Comparison of ENCODE assay signal across 19 mouse cellular contexts in genomic region chr11:38201136-38201741, GRCm38 (mm10).
DNase-seq lines count a peak whose midpoint lies in the region; ATAC-seq and TF ChIP-seq lines count a peak whose summit lies in the region.
"Had no signal": no experiment of that assay in that cellular context is flagged by ENCODE, and none has a peak within 500 bp of the region (broad histone marks: within the 10 kb centered on the region; RNA-seq: fewer than 3 reads in every experiment).

No protein-coding gene starts in this region.

- no peak overlapping the region for H3K9ac ChIP-seq in heart, adult 2 months (ENCODE audit: low read depth, low read length)
- no peak overlapping the region for H3K9ac ChIP-seq in intestine, embryonic 16.5 days (ENCODE audit: low read depth, low read length)
- H3K9ac ChIP-seq: embryonic facial prominence, embryonic 13.5 days; liver, embryonic 13.5 days; midbrain, embryonic 15.5 days had no signal

- ATAC-seq in intestine, embryonic 16.5 days: peak; percentile 40
- ATAC-seq: activated CD4-positive, CD25-positive, alpha-beta regulatory T cell, adult 4 months; midbrain, embryonic 15.5 days; Patski had no signal

- H3K27me3 ChIP-seq in heart, adult 2 months (ENCODE audit: control insufficient read depth, insufficient read depth, low read length): no peaks in the 10 kb centered on the region
- no peaks in the 10 kb centered on the region for H3K27me3 ChIP-seq in intestine, embryonic 16.5 days (replicated peaks; ENCODE audit: control insufficient read depth, insufficient read depth, low read length)
- H3K27me3 ChIP-seq: embryonic facial prominence, embryonic 13.5 days; liver, embryonic 13.5 days; midbrain, embryonic 15.5 days; Patski had no signal

- WGBS in heart, adult 2 months: 30% methylated on average over 3 of the region's 3 CpGs
- 63% methylated on average over 3 of the region's 3 CpGs for WGBS in intestine, embryonic 16.5 days

- no peak overlapping the region for H3K4me3 ChIP-seq in heart, adult 2 months
- H3K4me3 ChIP-seq in left cerebral cortex, adult 2 months: no peak overlapping the region
- H3K4me3 ChIP-seq in intestine, embryonic 16.5 days (ENCODE audit: low read length): no peak overlapping the region
- H3K4me3 ChIP-seq: embryonic facial prominence, embryonic 13.5 days; liver, embryonic 13.5 days; midbrain, embryonic 15.5 days had no signal

- peak; percentile 10 for DNase-seq in heart, postnatal 4 days
- no peak for DNase-seq in heart, adult 2 months
- DNase-seq in left cerebral cortex, postnatal 4 days: peak; percentile 2
- no peak for DNase-seq in left cerebral cortex, adult 2 months (ENCODE audit: extremely low spot score in 1 of 2, low spot score in 2 of 2)
- peak; percentile 29 to 32 for DNase-seq in right cerebral cortex, postnatal 10 days (ENCODE audit: low spot score in 2 of 2)
- DNase-seq in right cerebral cortex, adult 2 months (ENCODE audit: low spot score in 2 of 2): no peak
- no peak for DNase-seq in gastrocnemius, adult 18-20 months (ENCODE audit: low spot score)
- DNase-seq: adrenal gland, postnatal 25 days; cerebellum, adult 2 months; heart, adult 11 months; liver, embryonic 13.5 days; retina, postnatal 1 day; spleen, adult 18-20 months; thymus, postnatal 25 days had no signal

- H3K79me2 ChIP-seq in heart, adult 2 months (replicated peaks; ENCODE audit: control insufficient read depth, insufficient read depth, low read length): no peaks in the 10 kb centered on the region

- intact Hi-C loops in heart, adult 2 months (cut with DNase I): no loop called here
- intact Hi-C loops in left cerebral cortex, postnatal 4 days (cut with DNase I): no loop called here
- intact Hi-C loops in left cerebral cortex, adult 2 months (cut with DNase I): no loop called here

- H3K27ac ChIP-seq in heart, adult 2 months: no peak overlapping the region
- no peak overlapping the region for H3K27ac ChIP-seq in left cerebral cortex, adult 2 months
- H3K27ac ChIP-seq in intestine, embryonic 16.5 days (ENCODE audit: low read length): no peak overlapping the region
- H3K27ac ChIP-seq: embryonic facial prominence, embryonic 13.5 days; liver, embryonic 13.5 days; midbrain, embryonic 15.5 days had no signal

- no peaks in the 10 kb centered on the region for H3K36me3 ChIP-seq in heart, adult 2 months (ENCODE audit: control insufficient read depth, insufficient read depth, low read length)
- no peaks in the 10 kb centered on the region for H3K36me3 ChIP-seq in intestine, embryonic 16.5 days (ENCODE audit: control insufficient read depth, insufficient read depth, low read length)
- H3K36me3 ChIP-seq: embryonic facial prominence, embryonic 13.5 days; liver, embryonic 13.5 days; midbrain, embryonic 15.5 days had no signal

- TF ChIP-seq POLR2A in heart, adult 2 months (IDR thresholded peaks at IDR 0.05; ENCODE audit: insufficient read depth, low read depth, low read length): no peak

- TF ChIP-seq CTCF in heart, adult 2 months (IDR thresholded peaks at IDR 0.05): no peak
- no peak for TF ChIP-seq CTCF in left cerebral cortex, adult 2 months (IDR thresholded peaks at IDR 0.05)

- H3K9me3 ChIP-seq in intestine, embryonic 16.5 days (ENCODE audit: control insufficient read depth, low read length): no peaks in the 10 kb centered on the region
- H3K9me3 ChIP-seq: embryonic facial prominence, embryonic 13.5 days; liver, embryonic 13.5 days; midbrain, embryonic 15.5 days had no signal

- H3K4me1 ChIP-seq in heart, adult 2 months (ENCODE audit: control insufficient read depth, insufficient read depth, low read length): no peaks in the 10 kb centered on the region
- H3K4me1 ChIP-seq in intestine, embryonic 16.5 days (ENCODE audit: control insufficient read depth, insufficient read depth, low read length): no peaks in the 10 kb centered on the region
- H3K4me1 ChIP-seq: embryonic facial prominence, embryonic 13.5 days; liver, embryonic 13.5 days; midbrain, embryonic 15.5 days had no signal

- H3K4me2 ChIP-seq in intestine, embryonic 16.5 days (ENCODE audit: low read depth, low read length): no peak overlapping the region
- H3K4me2 ChIP-seq: embryonic facial prominence, embryonic 13.5 days; liver, embryonic 13.5 days; midbrain, embryonic 15.5 days had no signal

- TF ChIP-seq EP300 in heart, adult 2 months (IDR thresholded peaks at IDR 0.05; ENCODE audit: insufficient read depth, low read depth, low read length): no peak

Comparison
In these comparisons a context has a peak if more than half of its experiments do, and no peak if none do; other contexts are left out.
1. DNase-seq: peak in heart, postnatal 4 days (single experiment), left cerebral cortex, postnatal 4 days (single experiment) and right cerebral cortex, postnatal 10 days (2 of 2); none in heart, adult 2 months (0 of 2), left cerebral cortex, adult 2 months (0 of 2), right cerebral cortex, adult 2 months (0 of 2) and gastrocnemius, adult 18-20 months (single experiment).